Mouse (Mus musculus) lung, postnatal 14 days (tissue): ENCODE data around the gene D130043K22Rik.
A peak's percentile ranks its signal among the peaks of the same experiment; 100 is the strongest.

Experiments used
- DNase-seq: peaks from one replicate; pipeline ENCODE4 v3.0.0; 2021

The D130043K22Rik gene

GRCm38 (mm10) chr13:24905422-24905821 lies 60.5 kb downstream of the D130043K22Rik start:
- no peak for DNase-seq

DNA sequence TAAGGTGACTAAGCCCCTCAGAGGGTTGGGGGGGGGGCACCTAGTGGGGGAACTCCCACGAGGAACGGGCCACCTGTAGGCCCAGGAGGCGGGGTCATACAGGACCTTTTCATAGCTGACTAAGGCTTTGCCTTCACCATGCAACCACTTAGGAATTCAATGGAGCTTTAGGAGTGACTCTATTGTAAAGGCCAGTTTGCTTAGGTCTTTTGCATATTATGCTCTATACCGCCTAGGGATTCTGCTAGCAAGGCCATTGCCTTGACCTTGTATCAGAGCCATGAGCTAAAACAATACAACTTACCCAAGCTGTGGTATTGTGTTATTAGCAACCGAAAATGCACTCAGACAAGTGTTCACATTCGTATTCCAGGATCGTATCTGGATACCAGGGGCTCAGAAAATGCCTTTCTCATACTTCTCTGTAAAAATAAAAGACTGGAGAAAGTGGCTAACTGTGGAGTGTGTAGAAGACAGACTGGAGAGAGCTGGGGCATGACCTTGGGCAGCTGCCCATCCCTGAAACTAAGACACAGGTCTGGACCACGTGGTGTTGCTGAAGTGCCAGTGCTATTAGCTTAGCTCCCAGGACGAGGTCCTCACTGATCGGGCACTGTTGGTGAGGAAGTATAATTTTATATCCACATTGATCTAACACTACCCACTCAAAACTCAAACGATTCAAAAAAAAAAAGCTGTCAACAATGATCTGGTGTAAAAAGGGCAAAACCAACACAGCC lies 62.1 kb downstream of the D130043K22Rik start:
- no peak for DNase-seq

GRCm38 (mm10) chr13:24909112-24909511 lies 64.2 kb downstream of the D130043K22Rik start:
- no peak for DNase-seq

DNA sequence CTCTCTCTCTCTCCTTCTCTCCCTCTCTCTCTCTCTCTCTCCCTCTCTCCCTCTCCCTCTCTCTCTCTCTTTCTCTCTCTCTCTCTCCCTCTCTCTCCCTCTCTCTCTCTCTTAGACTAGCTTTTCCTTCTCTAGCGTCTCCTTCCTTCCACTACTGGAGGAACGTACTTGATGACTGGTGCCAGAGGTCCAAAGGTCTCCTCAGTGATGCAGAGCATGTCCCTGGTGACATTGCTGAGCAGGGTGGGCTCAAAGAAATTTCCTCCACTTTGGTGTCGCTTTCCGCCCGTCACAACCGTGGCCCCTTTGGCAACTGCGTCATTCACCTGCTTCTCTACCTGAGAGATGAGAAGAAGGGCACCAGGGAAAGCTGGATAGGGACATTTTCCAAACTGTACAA lies 68.6 kb downstream of the D130043K22Rik start:
- no peak for DNase-seq

- no peak for DNase-seq
Measured at GRCm38 (mm10) chr13:24914915-24915314, 70.0 kb downstream of the D130043K22Rik start.

DNA sequence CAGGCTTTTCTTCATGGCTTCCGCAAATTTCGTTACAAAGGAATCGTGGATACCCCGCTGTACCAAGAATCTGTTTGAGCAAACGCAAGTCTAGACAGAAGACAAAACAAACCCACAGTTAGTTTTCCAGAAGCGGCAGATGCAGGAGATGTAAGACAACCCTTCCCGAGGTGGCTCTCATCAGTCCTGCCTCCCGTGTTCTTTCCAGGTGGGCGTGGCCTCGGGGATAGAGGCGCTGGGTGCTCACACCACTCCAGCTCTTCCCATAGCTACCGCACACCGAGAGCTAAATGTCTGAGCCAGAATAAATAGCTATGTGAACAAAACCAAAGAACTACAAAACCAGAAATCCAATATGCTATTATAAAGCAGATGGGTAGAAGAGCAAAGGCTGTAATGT lies 70.9 kb downstream of the D130043K22Rik start:
- DNase-seq = no peak

DNA sequence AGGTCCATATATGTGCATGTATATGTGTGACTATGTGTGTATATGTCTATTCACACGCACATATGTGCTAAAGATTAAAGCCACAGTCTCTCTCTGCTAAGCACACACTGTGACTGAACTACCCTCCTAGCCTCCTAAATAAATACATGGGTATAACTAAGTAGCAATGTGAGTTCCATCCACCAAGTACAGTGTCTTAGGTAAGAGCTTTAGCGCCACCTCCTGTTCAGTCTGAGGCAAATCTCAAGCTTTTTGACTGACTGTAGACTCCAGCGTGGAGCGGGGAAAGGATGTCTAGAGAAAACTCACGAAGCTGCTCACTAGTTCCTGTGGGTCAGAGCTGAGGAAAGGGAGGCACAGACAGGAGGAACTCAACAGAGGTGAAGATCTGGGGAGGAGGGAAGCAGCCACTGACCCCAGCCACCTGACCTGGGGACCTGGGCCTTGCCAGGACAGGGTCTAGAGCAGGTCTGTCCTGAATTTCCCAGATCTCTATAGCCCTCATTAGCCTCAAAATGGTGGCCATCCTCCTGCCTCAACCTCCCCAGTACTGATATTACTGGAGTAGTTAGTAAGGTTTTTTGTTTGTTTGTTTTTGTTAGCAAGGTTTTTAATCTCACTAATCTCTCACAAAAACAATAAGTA lies 75.5 kb downstream of the D130043K22Rik start:
- peak; percentile 69 for DNase-seq

DNA sequence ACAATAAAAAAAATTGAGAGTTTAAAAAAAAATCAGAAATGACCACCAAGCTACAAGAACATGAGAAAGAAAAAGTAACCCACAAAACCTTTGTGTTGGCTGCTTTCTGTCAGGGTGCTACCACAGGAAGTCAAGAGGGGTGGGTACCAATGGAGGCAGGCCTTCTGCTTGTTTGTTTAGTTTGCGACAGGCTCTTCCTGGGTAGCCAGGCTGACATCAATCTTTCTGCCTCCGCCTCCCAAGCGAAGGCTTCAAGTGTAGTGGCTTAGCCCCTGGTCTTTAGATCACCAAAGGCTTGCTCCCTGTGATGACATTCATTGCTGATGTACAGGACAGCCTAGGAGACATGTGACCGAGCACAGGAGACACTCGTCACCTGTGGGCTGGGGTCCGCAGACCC lies 76.3 kb downstream of the D130043K22Rik start:
- no peak for DNase-seq

GRCm38 (mm10) chr13:24923991-24924390 lies 79.1 kb downstream of the D130043K22Rik start:
- no peak for DNase-seq

- no peak for DNase-seq
Measured at GRCm38 (mm10) chr13:24930591-24930990, 85.7 kb downstream of the D130043K22Rik start.

- DNase-seq = no peak
Measured at GRCm38 (mm10) chr13:24933199-24933598, 88.3 kb downstream of the D130043K22Rik start.

DNA sequence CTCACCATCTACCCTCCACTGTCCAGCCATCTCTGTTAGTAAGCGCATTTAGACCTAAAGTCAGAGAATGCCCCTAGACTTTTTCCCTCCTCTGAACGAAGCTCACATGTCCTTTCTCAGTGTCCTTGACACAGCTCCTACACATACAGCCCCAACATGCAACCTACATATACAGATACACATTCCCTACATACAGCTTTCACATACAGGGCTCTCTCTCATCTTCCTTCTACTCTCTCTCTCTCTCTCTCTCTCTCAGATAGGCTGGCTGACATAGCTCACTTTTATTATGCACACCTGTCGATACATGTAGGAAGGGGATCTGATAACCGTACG lies 91.8 kb downstream of the D130043K22Rik start:
- DNase-seq = no peak

DNA sequence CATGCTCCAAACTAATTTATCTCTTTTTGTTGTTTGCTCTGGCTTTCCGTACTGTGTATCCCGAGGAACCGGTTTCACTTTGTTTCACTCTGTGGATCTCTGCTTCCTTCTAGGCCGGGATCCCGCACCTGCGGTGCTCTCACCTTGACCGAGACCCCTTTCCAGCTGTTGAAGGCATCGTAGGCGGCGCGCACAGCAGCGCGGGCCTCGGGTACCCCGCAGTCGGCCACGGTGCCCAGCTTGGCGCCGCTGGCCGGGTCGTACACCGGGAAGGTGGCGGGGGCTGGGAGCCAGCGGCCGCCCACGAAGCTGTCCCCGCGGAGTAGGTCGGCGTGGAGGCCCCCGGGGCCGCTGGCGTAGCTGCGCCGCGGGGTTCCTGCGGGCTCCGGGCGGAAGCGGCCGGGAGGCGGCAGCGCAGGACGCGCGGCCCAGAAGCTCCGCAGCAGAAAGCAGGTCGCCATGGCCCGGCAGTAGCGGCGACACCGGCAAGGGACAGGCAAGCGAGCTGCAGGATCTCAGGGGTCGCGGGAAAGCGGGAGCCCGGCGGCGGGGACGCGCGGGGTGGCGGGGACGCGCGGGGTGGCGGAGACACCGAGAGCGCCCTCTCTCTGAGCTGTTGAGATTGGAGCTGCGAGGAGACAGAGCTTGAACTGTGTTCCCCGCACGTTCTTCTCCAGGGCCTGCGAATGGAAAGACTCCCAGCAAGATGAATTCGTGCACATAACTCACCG lies 92.3 kb downstream of the D130043K22Rik start, which contains the start of gene Aldh5a1:
Gene Aldh5a1, minus strand, starts transcription at position 554 of the 731 bp plus-strand sequence.
- DNase-seq = peak; percentile 79

DNA sequence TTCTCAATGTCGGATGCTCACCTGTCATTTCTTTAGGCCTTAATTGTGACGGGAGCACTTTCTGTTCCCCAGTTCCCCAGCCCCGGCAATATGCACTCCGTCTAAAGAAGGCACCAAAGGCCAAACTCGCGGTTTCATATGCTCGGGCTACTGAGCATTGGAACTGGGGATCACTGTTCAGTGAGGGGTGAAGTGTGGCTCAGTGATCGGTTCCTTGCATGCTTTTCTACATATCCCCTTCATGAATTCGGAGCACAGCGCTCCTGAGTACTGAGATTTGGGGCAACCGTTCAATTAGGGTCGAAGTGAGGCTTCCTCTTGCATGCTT lies 92.9 kb downstream of the D130043K22Rik start:
- no peak for DNase-seq

- DNase-seq = peak; percentile 89
Measured at GRCm38 (mm10) chr13:24938683-24939082, 93.7 kb downstream of the D130043K22Rik start.

GRCm38 (mm10) chr13:24939472-24939871 lies 94.5 kb downstream of the D130043K22Rik start:
- DNase-seq = no peak

DNA sequence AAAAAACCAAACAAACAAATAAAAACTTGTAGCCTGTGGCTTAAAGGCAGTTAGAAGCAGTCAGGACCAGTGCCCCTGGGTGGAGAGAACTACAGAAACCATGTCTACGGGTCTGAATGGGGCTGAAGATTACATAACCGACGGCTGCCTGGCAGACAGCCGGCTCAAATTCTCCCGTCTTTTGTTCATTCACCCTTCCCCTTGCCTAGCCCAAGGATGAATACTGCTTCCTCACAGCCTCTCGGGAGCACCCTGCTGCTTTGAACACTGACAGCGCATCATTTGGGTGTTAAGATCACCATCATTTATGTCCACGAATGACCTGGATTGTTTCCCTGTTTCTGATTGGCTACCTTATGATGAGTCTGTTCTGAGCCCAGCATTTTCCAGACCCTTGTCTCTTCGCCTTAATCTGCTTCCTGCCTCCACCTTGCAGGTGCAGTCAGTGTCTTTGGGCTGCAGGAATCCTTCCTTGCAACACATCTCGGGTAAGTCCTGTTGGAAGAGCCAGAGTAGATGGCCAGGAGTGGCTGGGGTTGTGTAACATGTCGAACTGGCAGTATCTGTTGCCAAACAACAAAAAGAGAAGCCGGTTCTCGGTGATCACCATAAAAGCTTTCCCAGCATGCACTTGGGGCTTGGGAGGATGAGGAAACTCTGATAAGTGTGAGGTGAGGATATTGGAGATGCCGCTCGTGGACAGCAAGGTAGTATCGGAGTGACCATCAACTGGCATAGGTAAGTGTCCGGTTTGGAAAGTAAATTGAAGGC lies 97.8 kb downstream of the D130043K22Rik start, which contains the start of gene Gpld1:
Gene Gpld1, plus strand, starts transcription at position 641 of the 771 bp plus-strand sequence.
- DNase-seq = no peak

- no peak for DNase-seq
Measured at GRCm38 (mm10) chr13:24943303-24943702, 98.4 kb downstream of the D130043K22Rik start.

GRCm38 (mm10) chr13:24945567-24945966 lies 100.6 kb downstream of the D130043K22Rik start:
- DNase-seq = no peak

DNA sequence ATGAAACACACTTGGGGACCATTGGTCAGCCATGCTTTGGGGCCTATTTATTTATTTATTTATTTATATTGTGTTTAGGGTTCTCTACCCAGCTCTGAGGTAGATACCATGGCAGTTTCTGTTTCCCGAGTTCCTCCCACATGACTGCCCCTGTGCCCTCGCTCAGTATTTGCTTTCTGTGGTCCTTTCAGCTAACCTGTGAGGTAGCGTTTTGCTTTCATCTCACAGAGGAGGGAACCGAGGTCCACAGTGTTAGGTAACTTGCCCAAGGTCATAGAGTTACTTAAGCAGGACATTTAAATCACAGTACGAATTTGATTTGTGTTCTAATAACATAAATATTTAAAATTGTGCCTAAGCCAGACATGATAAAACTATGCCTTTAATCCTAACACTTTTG lies 102.2 kb downstream of the D130043K22Rik start:
- no peak for DNase-seq

GRCm38 (mm10) chr13:24948870-24949269 lies 103.9 kb downstream of the D130043K22Rik start:
- no peak for DNase-seq
